Mouse (Mus musculus) central nervous system, embryonic 14 days (tissue): ENCODE measurements around the gene Retnlg. TPM values are rescaled to one million over a fixed set of nuclear protein-coding genes. Genes with fewer than 3 reads are reported as not detected.

Experiments used
- polyA plus RNA-seq: library from polyadenylated mRNA; depleted of rRNA; stranded (reverse); fragments of >200 nt; gene quantifications from 2 replicates; pipeline ENCODE4 v1.2.3, GENCODE M21; 2012; rRNA removed

Gene Retnlg
- polyA plus RNA-seq, result 0.25 and 0.29 TPM in 2 replicates

GRCm38 (mm10) chr16:48872321-48872720 is at the start of gene Retnlg:
Gene Retnlg (plus strand): TSS chr16:48872621.

GRCm38 (mm10) chr16:48842266-48842665 is 30.2 kb upstream of the Retnlg start, which contains the start of gene Retnla:
Gene Retnla (plus strand): TSS chr16:48842551.

Other genes starting within 250 kb of the Retnlg start
- 0.21 and 0.25 TPM in 2 replicates for gene Trat1, start 100.6 kb upstream of the Retnlg start, polyA plus RNA-seq
- not detected in 2 replicates for gene Retnlb, start 55.8 kb upstream of the Retnlg start, polyA plus RNA-seq
- not detected in 2 replicates for gene Retnla, start 30.1 kb upstream of the Retnlg start, polyA plus RNA-seq
- gene Dzip3, start 121.5 kb downstream of the Retnlg start, polyA plus RNA-seq, result 85.6 and 92.7 TPM in 2 replicates
- 19.9 and 27.9 TPM in 2 replicates for gene Cip2a, start 121.6 kb downstream of the Retnlg start, polyA plus RNA-seq
- 0.06 and 0.10 TPM in 2 replicates for gene Myh15, start 184.9 kb downstream of the Retnlg start, polyA plus RNA-seq